Mouse (Mus musculus) midbrain, embryonic 16.5 days (tissue): ENCODE measurements around the gene Ptprd. TPM values are rescaled to one million over a fixed set of nuclear protein-coding genes. Genes with fewer than 3 reads are reported as not detected.

Experiments used
- ATAC-seq: fragments of 200-750 bp; cut with Nextera tagmentation; 2 replicates; pipeline ENCODE4 v1.8.0; 2017; ENCODE audit warnings: moderate TSS enrichment
- H3K27ac ChIP-seq: fragments of 300-500 bp; sonication (generic); 2 replicates; pipeline ENCODE4 v1.5.1; 2014; ENCODE audit warnings: mild to moderate bottlenecking, low read length, mixed read lengths
- H3K27me3 ChIP-seq: fragments of 300-500 bp; sonication (generic); 2 replicates; pipeline ENCODE4 v1.6.1; 2014; ENCODE audit warnings: low read depth, low read length, mixed read lengths; ENCODE audit not compliant: control insufficient read depth, insufficient read depth
- H3K36me3 ChIP-seq: fragments of 300-500 bp; sonication (generic); 2 replicates; pipeline ENCODE4 v1.6.1; 2014; ENCODE audit warnings: mild to moderate bottlenecking, low read length, moderate library complexity, mixed read lengths; ENCODE audit not compliant: control insufficient read depth, insufficient read depth
- H3K4me1 ChIP-seq: fragments of 300-500 bp; sonication (generic); 2 replicates; pipeline ENCODE4 v1.6.1; 2014; ENCODE audit warnings: mild to moderate bottlenecking, low read length, mixed read lengths; ENCODE audit not compliant: control insufficient read depth, insufficient read depth
- H3K4me2 ChIP-seq: fragments of 300-500 bp; sonication (generic); 2 replicates; pipeline ENCODE4 v1.6.1; 2014; ENCODE audit warnings: mild to moderate bottlenecking, low read length, mixed read lengths
- H3K4me3 ChIP-seq: fragments of 300-500 bp; sonication (generic); 2 replicates; pipeline ENCODE4 v1.5.1; 2014; ENCODE audit warnings: low read depth, mild to moderate bottlenecking, low read length, moderate library complexity, mixed read lengths
- H3K9ac ChIP-seq: fragments of 300-500 bp; sonication (generic); 2 replicates; pipeline ENCODE4 v1.6.1; 2014; ENCODE audit warnings: low read depth, low read length, mixed read lengths
- H3K9me3 ChIP-seq: fragments of 300-500 bp; sonication (generic); replicated peaks from 2 replicates; pipeline ENCODE4 v1.6.1; 2014; ENCODE audit warnings: mild to moderate bottlenecking, low read length, mixed read lengths; ENCODE audit not compliant: control insufficient read depth, poor library complexity, severe bottlenecking
- WGBS: fragments of 180-500 bp; shearing (Covaris S2); extraction: QIAGEN DNeasy Blood & Tissue Kit; methylation state at CpG from one replicate; pipeline ENCODE4 v1.1.7; 2014; 5-methylcytosine and 5-hydroxymethylcytosine counted together
- polyA plus RNA-seq: library from polyadenylated mRNA; unstranded; fragments of >200 nt; fragmentation: Nextera tagmentation; extraction: Ambion mirVana; gene quantifications from 2 replicates; pipeline ENCODE4 v1.2.1, GENCODE M21; 2015

The Ptprd gene
- polyA plus RNA-seq, 1 experiment from 2014 or later: 90.7 TPM

DNA sequence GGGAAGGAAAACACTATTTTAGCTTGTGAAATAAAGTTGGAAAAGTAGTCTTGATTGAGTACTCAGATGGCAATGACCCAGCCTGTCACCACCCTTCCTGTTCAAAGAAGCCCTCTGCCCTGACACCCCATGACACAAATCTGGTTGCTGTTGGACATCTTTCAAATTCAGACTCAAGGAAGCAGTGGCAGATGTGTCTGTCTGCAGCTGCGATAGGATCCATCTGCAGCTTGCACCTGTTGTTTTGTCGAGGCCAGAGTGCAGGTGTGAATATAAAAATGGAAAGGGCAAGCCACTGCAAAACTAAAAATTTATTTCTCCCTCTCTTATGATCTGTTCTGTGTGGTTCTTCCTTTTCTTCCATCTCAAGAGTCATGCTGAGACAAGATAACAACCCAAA lies 978.5 kb downstream of the Ptprd start:
- no peak overlapping the region for H3K27ac ChIP-seq
- WGBS: 70% methylated on average over 2 of the region's 2 CpGs
- H3K36me3 ChIP-seq: no peaks in the 10 kb centered on the region
- no peak overlapping the region for H3K9ac ChIP-seq
- H3K9me3 ChIP-seq: no peaks in the 10 kb centered on the region
- ATAC-seq: no peak
- no peak overlapping the region for H3K4me3 ChIP-seq
- H3K4me1 ChIP-seq: no peaks in the 10 kb centered on the region
- H3K27me3 ChIP-seq: no peaks in the 10 kb centered on the region
- no peak overlapping the region for H3K4me2 ChIP-seq

DNA sequence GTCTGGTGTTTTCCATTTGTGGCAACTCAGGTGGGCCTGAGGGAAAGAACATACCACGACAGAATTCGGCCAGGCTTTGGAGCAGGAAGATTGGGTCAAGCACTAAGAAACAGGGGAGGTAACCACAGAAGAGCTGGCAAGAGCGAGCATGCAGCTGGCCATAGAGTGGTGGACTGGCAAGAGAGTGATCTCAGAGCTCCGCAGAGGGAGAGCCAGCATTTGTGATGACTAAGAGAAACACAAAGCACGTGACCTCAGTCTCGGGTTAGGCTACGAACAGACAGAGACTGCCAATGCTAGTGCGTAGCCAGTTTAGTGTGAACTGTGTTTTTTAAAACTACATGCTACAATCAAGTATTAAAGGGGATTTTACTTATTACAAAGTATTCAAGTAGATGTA lies 1042.9 kb downstream of the Ptprd start:
- Histone ChIP-seq H3K27ac (no peak overlapping the region), H3K4me3 (no peak overlapping the region), H3K9ac (no peak overlapping the region), H3K36me3 (no peaks in the 10 kb centered on the region), H3K9me3 (no peaks in the 10 kb centered on the region), H3K27me3 (no peaks in the 10 kb centered on the region), H3K4me2 (no peak overlapping the region), H3K4me1 (no peaks in the 10 kb centered on the region)
- WGBS: 87% methylated on average over 8 of the region's 8 CpGs
- ATAC-seq: no peak

GRCm38 (mm10) chr4:77157601-77158000 lies 1054.2 kb downstream of the Ptprd start:
- Histone ChIP-seq H3K27me3 (no peaks in the 10 kb centered on the region), H3K4me1 (no peaks in the 10 kb centered on the region), H3K36me3 (no peaks in the 10 kb centered on the region), H3K9ac (no peak overlapping the region), H3K27ac (no peak overlapping the region), H3K4me2 (no peak overlapping the region), H3K9me3 (no peaks in the 10 kb centered on the region), H3K4me3 (no peak overlapping the region)
- whole genome bisulfite sequencing: 89% methylated on average over 3 of the region's 3 CpGs
- no peak for ATAC-seq

DNA sequence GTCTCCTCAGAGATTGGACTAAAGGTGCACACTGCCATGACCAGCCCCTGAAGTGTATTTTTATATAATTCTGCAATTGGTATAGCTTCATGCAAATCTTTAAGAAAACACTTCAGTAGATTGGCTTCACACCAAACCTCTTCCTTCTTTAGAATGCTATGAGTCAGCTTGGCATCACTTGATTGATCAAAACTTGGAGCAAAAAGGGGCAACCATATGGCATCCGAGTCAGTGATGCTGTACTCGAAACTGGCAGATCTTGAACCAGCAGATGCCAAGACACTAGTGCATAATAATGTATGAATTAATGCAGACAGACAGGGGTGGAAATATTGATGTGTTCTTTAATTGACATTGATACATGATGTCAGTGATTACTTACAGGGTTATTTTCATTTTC lies 1056.2 kb downstream of the Ptprd start:
- H3K4me1 ChIP-seq: no peaks in the 10 kb centered on the region
- 80% methylated on average over 2 of the region's 2 CpGs for WGBS
- no peak for ATAC-seq

DNA sequence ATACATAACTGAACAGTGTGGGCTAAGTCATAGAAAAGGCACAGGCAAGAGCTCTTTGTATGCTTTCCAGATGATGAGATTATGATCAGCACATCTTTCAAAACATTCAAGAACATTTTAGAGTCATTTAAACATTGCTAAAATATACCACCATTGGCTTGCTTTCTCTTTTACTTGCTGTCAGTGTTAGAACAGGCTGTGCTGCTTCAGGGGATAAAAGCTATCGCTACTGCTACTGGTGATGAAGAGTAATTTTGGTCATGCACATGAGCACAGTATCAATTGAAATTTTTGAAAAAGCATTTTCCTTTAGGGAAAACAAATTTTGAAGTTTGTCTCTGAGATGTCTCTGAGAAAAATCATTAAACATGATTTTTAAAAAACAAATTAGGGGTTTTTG lies 1056.7 kb downstream of the Ptprd start:
- H3K4me1 ChIP-seq: no peaks in the 10 kb centered on the region

More for the DNA sequence above, 1056.2 kb downstream of the Ptprd start:
- Histone ChIP-seq H3K27ac (no peak overlapping the region), H3K9ac (no peak overlapping the region), H3K27me3 (no peaks in the 10 kb centered on the region), H3K36me3 (no peaks in the 10 kb centered on the region), H3K9me3 (no peaks in the 10 kb centered on the region), H3K4me3 (no peak overlapping the region), H3K4me2 (no peak overlapping the region)

GRCm38 (mm10) chr4:77124852-77125251 lies 1086.9 kb downstream of the Ptprd start:
- Histone ChIP-seq H3K9ac (no peak overlapping the region), H3K27ac (no peak overlapping the region), H3K9me3 (no peaks in the 10 kb centered on the region), H3K4me1 (no peaks in the 10 kb centered on the region), H3K27me3 (no peaks in the 10 kb centered on the region), H3K36me3 (no peaks in the 10 kb centered on the region), H3K4me2 (no peak overlapping the region), H3K4me3 (no peak overlapping the region)
- ATAC-seq: no peak
- 93% methylated on average over 2 of the region's 2 CpGs for WGBS

More for the DNA sequence above, 1056.7 kb downstream of the Ptprd start:
- Histone ChIP-seq H3K4me3 (no peak overlapping the region), H3K9ac (no peak overlapping the region), H3K27ac (no peak overlapping the region), H3K27me3 (no peaks in the 10 kb centered on the region), H3K9me3 (no peaks in the 10 kb centered on the region), H3K4me2 (no peak overlapping the region), H3K36me3 (no peaks in the 10 kb centered on the region)
- 93% methylated on average over 1 of the region's 1 CpGs for WGBS
- ATAC-seq: no peak

GRCm38 (mm10) chr4:77110894-77111293 lies 1100.9 kb downstream of the Ptprd start:
- H3K27me3 ChIP-seq: no peaks in the 10 kb centered on the region
- H3K9ac ChIP-seq: no peak overlapping the region
- WGBS: 81% methylated on average over 1 of the region's 1 CpGs
- no peak overlapping the region for H3K4me3 ChIP-seq
- H3K4me2 ChIP-seq: no peak overlapping the region
- H3K9me3 ChIP-seq: no peaks in the 10 kb centered on the region
- ATAC-seq: no peak
- no peaks in the 10 kb centered on the region for H3K4me1 ChIP-seq
- H3K27ac ChIP-seq: no peak overlapping the region
- H3K36me3 ChIP-seq: no peaks in the 10 kb centered on the region

GRCm38 (mm10) chr4:77107291-77107690 lies 1104.5 kb downstream of the Ptprd start:
- no peak for ATAC-seq
- Histone ChIP-seq H3K36me3 (no peaks in the 10 kb centered on the region), H3K4me3 (no peak overlapping the region), H3K4me2 (no peak overlapping the region), H3K27me3 (no peaks in the 10 kb centered on the region), H3K9ac (no peak overlapping the region), H3K27ac (no peak overlapping the region), H3K4me1 (no peaks in the 10 kb centered on the region), H3K9me3 (no peaks in the 10 kb centered on the region)
- 65% methylated on average over 2 of the region's 2 CpGs for WGBS

GRCm38 (mm10) chr4:77083165-77083564 lies 1128.6 kb downstream of the Ptprd start:
- Histone ChIP-seq H3K36me3 (no peaks in the 10 kb centered on the region), H3K4me1 (no peaks in the 10 kb centered on the region), H3K9me3 (no peaks in the 10 kb centered on the region), H3K9ac (no peak overlapping the region), H3K27me3 (no peaks in the 10 kb centered on the region), H3K4me3 (no peak overlapping the region), H3K27ac (no peak overlapping the region), H3K4me2 (no peak overlapping the region)
- no peak for ATAC-seq
- 71% methylated on average over 3 of the region's 3 CpGs for WGBS

- H3K4me3 ChIP-seq: no peak overlapping the region
- 70% methylated on average over 4 of the region's 4 CpGs for WGBS
- no peaks in the 10 kb centered on the region for H3K36me3 ChIP-seq
- no peaks in the 10 kb centered on the region for H3K9me3 ChIP-seq
- no peak overlapping the region for H3K4me2 ChIP-seq
- ATAC-seq: no peak
- no peaks in the 10 kb centered on the region for H3K4me1 ChIP-seq
- H3K27ac ChIP-seq: no peak overlapping the region
- H3K27me3 ChIP-seq: no peaks in the 10 kb centered on the region
- no peak overlapping the region for H3K9ac ChIP-seq
Observed at GRCm38 (mm10) chr4:77077607-77078006, 1134.2 kb downstream of the Ptprd start.
